Mouse (Mus musculus) erythroblast, embryonic 14.5 days (primary cell): ENCODE results near the gene Hist1h4h. TPM values are rescaled to one million over a fixed set of nuclear protein-coding genes. Genes with fewer than 3 reads are reported as not detected.

Experiments used
- H3K27me3 ChIP-seq: 2 replicates; pipeline ENCODE4 v1.6.1; 2012; ENCODE audit warnings: inconsistent platforms; ENCODE audit not compliant: control insufficient read depth
- H3K36me3 ChIP-seq: 2 replicates; pipeline ENCODE4 v1.6.1; 2012; ENCODE audit warnings: mild to moderate bottlenecking, inconsistent platforms; ENCODE audit not compliant: control insufficient read depth
- H3K4me1 ChIP-seq: 2 replicates; pipeline ENCODE4 v1.6.1; 2012; ENCODE audit warnings: inconsistent platforms; ENCODE audit not compliant: control insufficient read depth
- H3K4me3 ChIP-seq: replicated peaks from 2 replicates; pipeline ENCODE3; 2012; ENCODE audit warnings: moderate library complexity, mild to moderate bottlenecking, inconsistent platforms
- H3K9me3 ChIP-seq: 2 replicates; pipeline ENCODE4 v1.6.1; 2012; ENCODE audit warnings: low read length, inconsistent platforms, mixed read lengths; ENCODE audit not compliant: control insufficient read depth
- GATA1 ChIP-seq: IDR thresholded peaks from 2 replicates; pipeline ENCODE4 v1.6.1; 2012; ENCODE audit warnings: low read length, inconsistent platforms, mixed read lengths
- TAL1 ChIP-seq: IDR thresholded peaks from 3 replicates; pipeline ENCODE4 v1.6.1; 2012; ENCODE audit warnings: low read length, inconsistent platforms, mixed read lengths
- polyA plus RNA-seq: library from polyadenylated mRNA; stranded (reverse); fragments of >175 nt; gene quantifications from 2 replicates; pipeline ENCODE4 v1.2.3, GENCODE M21; 2012

Gene Hist1h4h
- polyA plus RNA-seq, result 10.1 and 19.7 TPM in 2 replicates

GRCm38 (mm10) chr13:23530901-23531875 lies at the start of gene Hist1h4h:
Gene Hist1h4h, plus strand, starts transcription at chr13:23531050.
- H3K4me3 ChIP-seq, result peak within 1 kb of the TSS; percentile 80
- no peaks in the 10 kb centered on the region for H3K36me3 ChIP-seq
- H3K27me3 ChIP-seq, result no peaks in the 10 kb centered on the region
- peaks cover 43% of the 10 kb centered on the region for H3K4me1 ChIP-seq
- no peaks in the 10 kb centered on the region for H3K9me3 ChIP-seq
- no peak for TF ChIP-seq GATA1
- no peak for TF ChIP-seq TAL1

- Histone ChIP-seq H3K36me3 (no peaks in the 10 kb centered on the region), H3K4me1 (no peaks in the 10 kb centered on the region), H3K4me3 (no peak overlapping the region), H3K27me3 (peaks cover 59% of the 10 kb centered on the region), H3K9me3 (no peaks in the 10 kb centered on the region)
- TF ChIP-seq GATA1 (no peak), TAL1 (no peak)
Observed at GRCm38 (mm10) chr13:23483153-23483552, 47.7 kb upstream of the Hist1h4h start.

GRCm38 (mm10) chr13:23485271-23485670 lies 45.6 kb upstream of the Hist1h4h start:
- Histone ChIP-seq H3K4me3 (no peak overlapping the region), H3K9me3 (no peaks in the 10 kb centered on the region), H3K4me1 (peaks cover 6% of the 10 kb centered on the region), H3K27me3 (peaks cover 55% of the 10 kb centered on the region), H3K36me3 (no peaks in the 10 kb centered on the region)
- no peak for TF ChIP-seq GATA1
- TF ChIP-seq TAL1, result no peak

- Histone ChIP-seq H3K4me3 (peak within 1 kb of the TSS; percentile 7), H3K9me3 (no peaks in the 10 kb centered on the region), H3K4me1 (peaks cover 29% of the 10 kb centered on the region), H3K27me3 (peaks cover 32% of the 10 kb centered on the region), H3K36me3 (no peaks in the 10 kb centered on the region)
- TF ChIP-seq TAL1 (no peak), GATA1 (no peak)
Observed at GRCm38 (mm10) chr13:23488400-23489322, 42.2 kb upstream of the Hist1h4h start, which contains the start of gene Btn2a2. Gene Btn2a2, minus strand, starts transcription at chr13:23488857.

- TF ChIP-seq TAL1, result no peak
- no peak for TF ChIP-seq GATA1
- no peaks in the 10 kb centered on the region for H3K36me3 ChIP-seq
- H3K9me3 ChIP-seq, result no peaks in the 10 kb centered on the region
- H3K27me3 ChIP-seq, result peaks cover 33% of the 10 kb centered on the region
- H3K4me1 ChIP-seq, result peaks cover 29% of the 10 kb centered on the region
- H3K4me3 ChIP-seq, result no peak overlapping the region
Observed at GRCm38 (mm10) chr13:23490863-23491262, 40.0 kb upstream of the Hist1h4h start.

GRCm38 (mm10) chr13:23491263-23491662 lies 39.6 kb upstream of the Hist1h4h start:
- TF ChIP-seq TAL1 (no peak), GATA1 (no peak)
- Histone ChIP-seq H3K27me3 (peaks cover 29% of the 10 kb centered on the region), H3K36me3 (no peaks in the 10 kb centered on the region), H3K9me3 (no peaks in the 10 kb centered on the region), H3K4me1 (peaks cover 29% of the 10 kb centered on the region), H3K4me3 (no peak overlapping the region)

- Histone ChIP-seq H3K9me3 (no peaks in the 10 kb centered on the region), H3K36me3 (no peaks in the 10 kb centered on the region), H3K4me1 (peaks cover 29% of the 10 kb centered on the region), H3K27me3 (peaks cover 23% of the 10 kb centered on the region), H3K4me3 (peak overlapping the region; percentile 59)
- TF ChIP-seq TAL1 (no peak), GATA1 (no peak)
Observed at GRCm38 (mm10) chr13:23491990-23492389, 38.9 kb upstream of the Hist1h4h start.

GRCm38 (mm10) chr13:23495526-23495925 lies 35.3 kb upstream of the Hist1h4h start:
- no peak for TF ChIP-seq TAL1
- TF ChIP-seq GATA1, result no peak
- Histone ChIP-seq H3K4me3 (no peak overlapping the region), H3K4me1 (peaks cover 53% of the 10 kb centered on the region), H3K27me3 (peaks cover 3% of the 10 kb centered on the region), H3K9me3 (no peaks in the 10 kb centered on the region), H3K36me3 (no peaks in the 10 kb centered on the region)
